Mouse (Mus musculus) heart, adult 10 weeks (tissue): ENCODE measurements around the gene Ramp3. TPM values are rescaled to one million over a fixed set of nuclear protein-coding genes. Genes with fewer than 3 reads are reported as not detected.

Source experiments
- polyA plus RNA-seq: library from polyadenylated mRNA; stranded (reverse); fragments of 350-450 nt; fragmentation: Illumina TruSeq; extraction: RNeasy Lipid Tissue Mini Kit (QIAGEN cat#74804); gene quantifications from one replicate; pipeline ENCODE4 v1.2.3, GENCODE M21; 2014; ENCODE audit warnings: low read depth, low replicate concordance

Ramp3 gene
- polyA plus RNA-seq = 5.7 TPM

DNA sequence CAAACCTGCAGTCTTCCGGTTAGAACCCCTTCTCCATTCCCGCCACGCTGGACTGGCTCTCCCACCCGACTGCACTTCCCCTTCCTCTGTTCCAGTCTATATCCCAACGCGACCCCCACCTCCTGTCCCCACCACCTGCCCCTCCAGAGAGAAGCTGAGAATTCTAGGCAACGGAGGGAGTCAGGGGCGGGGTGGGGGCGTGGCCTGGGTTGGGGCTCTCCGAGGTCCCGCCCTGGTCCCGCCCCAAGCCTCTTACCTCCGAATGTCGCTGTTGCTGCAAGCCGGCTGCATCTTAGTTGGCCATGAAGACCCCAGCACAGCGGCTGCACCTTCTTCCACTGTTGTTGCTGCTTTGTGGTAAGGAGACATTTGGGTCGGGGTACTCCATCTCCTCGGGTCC is at the start of gene Ramp3:
Gene Ramp3 (plus strand): TSS at position 251 of the 400 bp plus-strand sequence.

DNA sequence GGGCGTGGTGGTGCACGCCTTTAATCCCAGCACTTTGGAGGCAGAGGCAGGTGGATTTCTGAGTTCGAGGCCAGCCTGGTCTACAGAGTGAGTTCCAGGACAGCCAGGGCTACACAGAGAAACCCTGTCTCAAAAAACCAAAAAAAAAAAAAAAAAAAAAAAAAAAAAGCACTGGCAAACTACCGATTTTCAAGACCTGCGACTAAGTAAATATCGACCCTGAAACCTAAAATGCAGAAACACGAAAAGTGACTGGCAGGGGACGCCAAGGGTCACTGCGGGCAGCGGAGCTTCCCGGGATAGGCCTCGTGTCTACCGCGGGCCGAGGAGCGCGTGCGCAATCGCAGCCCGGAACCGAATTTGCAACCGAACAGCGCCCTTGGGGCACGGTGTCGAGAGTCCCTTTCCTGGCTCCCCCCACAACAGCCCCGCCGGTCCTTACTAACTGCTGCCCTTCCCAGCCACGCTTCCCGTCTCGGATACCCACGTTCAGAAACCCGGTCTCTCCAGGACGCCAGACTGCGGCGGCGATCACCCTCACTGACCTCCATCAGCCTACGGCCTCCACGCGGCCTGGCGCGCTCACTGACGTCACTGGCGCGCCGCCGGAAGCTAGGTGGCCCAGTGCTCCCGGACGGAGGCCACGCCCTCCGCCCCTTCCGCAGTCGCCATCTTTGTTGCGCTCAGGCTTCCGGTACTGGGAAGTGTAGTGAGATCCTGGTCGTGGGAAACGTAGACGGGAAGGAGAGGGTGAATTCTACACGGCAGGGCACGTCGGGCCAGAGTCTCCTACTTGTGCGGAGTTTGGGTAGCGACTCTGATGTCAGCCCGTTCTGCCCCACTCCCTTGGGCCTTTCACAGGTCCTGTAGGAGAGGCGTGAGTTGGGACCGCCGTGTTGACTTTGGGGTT is 32.6 kb upstream of the Ramp3 start, which contains the start of gene Tbrg4:
Gene Tbrg4 (minus strand): TSS at position 590 of the 910 bp plus-strand sequence.

DNA sequence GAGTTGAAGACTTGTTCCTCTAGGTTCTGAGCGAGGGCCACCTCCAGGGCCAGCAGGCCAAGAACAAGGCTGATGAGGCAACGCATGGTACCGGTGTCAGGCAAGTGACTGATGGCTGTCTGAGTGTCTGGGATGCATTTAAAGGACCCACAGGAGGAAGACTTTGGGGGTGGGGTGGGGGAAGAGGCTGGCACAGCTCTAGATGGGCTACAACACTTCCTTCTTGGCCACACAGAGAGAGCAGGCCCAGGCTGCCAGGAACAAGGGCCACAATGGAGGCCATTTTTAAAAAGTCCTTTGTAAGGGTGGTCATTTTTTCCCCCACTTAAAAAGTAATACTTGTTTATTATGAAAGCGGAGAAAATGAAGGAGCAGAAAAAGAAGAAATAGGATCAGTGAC is 19.8 kb upstream of the Ramp3 start, which contains the start of gene Wap:
Gene Wap (minus strand): TSS at position 101 of the 400 bp plus-strand sequence.

Other genes with a start within 250 kb of the Ramp3 start
- 599 TPM for gene Ppia, start 243.1 kb upstream of the Ramp3 start, polyA plus RNA-seq
- 94.5 TPM for gene H2afv, start 214.1 kb upstream of the Ramp3 start, polyA plus RNA-seq
- 20.1 TPM for gene Purb, start 182.6 kb upstream of the Ramp3 start, polyA plus RNA-seq
- 2.1 TPM for gene Myo1g, start 137.6 kb upstream of the Ramp3 start, polyA plus RNA-seq
- gene Ccm2, start 111.6 kb upstream of the Ramp3 start, polyA plus RNA-seq = 25.9 TPM
- gene Nacad, start 52.5 kb upstream of the Ramp3 start, polyA plus RNA-seq = 2.8 TPM
- 65.9 TPM for gene Tbrg4, start 32.5 kb upstream of the Ramp3 start, polyA plus RNA-seq
- gene Wap, start 19.9 kb upstream of the Ramp3 start, polyA plus RNA-seq = not detected
- not detected for gene Gm11983, start 179.1 kb downstream of the Ramp3 start, polyA plus RNA-seq